Mouse (Mus musculus): ENCODE results near the gene Slc39a11. TPM values are rescaled to one million over a fixed set of nuclear protein-coding genes. Genes with fewer than 3 reads are reported as not detected.

Gene Slc39a11
- polyA plus RNA-seq, 1 experiment = 6.5 TPM

GRCm38 (mm10) chr11:113363739-113364138 lies 286.1 kb downstream of the Slc39a11 start:
- no peaks in the 10 kb centered on the region for H3K4me1 ChIP-seq (ENCODE audit: control insufficient read depth, insufficient read depth, insufficient read length, low read length)
- no peak overlapping the region for H3K27ac ChIP-seq (replicated peaks; ENCODE audit: low read depth, low read length)
- H3K4me3 ChIP-seq (ENCODE audit: insufficient read depth, low read depth, low read length) = no peak overlapping the region

GRCm38 (mm10) chr11:113362617-113363016 lies 287.3 kb downstream of the Slc39a11 start:
- H3K27ac ChIP-seq (replicated peaks; ENCODE audit: low read depth, low read length) = no peak overlapping the region
- H3K4me1 ChIP-seq (ENCODE audit: control insufficient read depth, insufficient read depth, insufficient read length, low read length) = no peaks in the 10 kb centered on the region
- no peak overlapping the region for H3K4me3 ChIP-seq (ENCODE audit: insufficient read depth, low read depth, low read length)

GRCm38 (mm10) chr11:113360049-113360835 lies 289.6 kb downstream of the Slc39a11 start:
- no peak overlapping the region for H3K27ac ChIP-seq (replicated peaks; ENCODE audit: low read depth, low read length)
- H3K4me1 ChIP-seq (ENCODE audit: control insufficient read depth, insufficient read depth, insufficient read length, low read length) = no peaks in the 10 kb centered on the region
- no peak overlapping the region for H3K4me3 ChIP-seq (ENCODE audit: insufficient read depth, low read depth, low read length)

- Histone ChIP-seq H3K4me3 (ENCODE audit: insufficient read depth, low read depth, low read length) (no peak overlapping the region), H3K4me1 (ENCODE audit: control insufficient read depth, insufficient read depth, insufficient read length, low read length) (no peaks in the 10 kb centered on the region), H3K27ac (replicated peaks; ENCODE audit: low read depth, low read length) (no peak overlapping the region)
Observed at GRCm38 (mm10) chr11:113355932-113356331, 293.9 kb downstream of the Slc39a11 start.

GRCm38 (mm10) chr11:113352085-113352815 lies 297.6 kb downstream of the Slc39a11 start:
- Histone ChIP-seq H3K27ac (replicated peaks; ENCODE audit: low read depth, low read length) (no peak overlapping the region), H3K4me3 (ENCODE audit: insufficient read depth, low read depth, low read length) (no peak overlapping the region), H3K4me1 (ENCODE audit: control insufficient read depth, insufficient read depth, insufficient read length, low read length) (no peaks in the 10 kb centered on the region)

- Histone ChIP-seq H3K4me1 (ENCODE audit: control insufficient read depth, insufficient read depth, insufficient read length, low read length) (no peaks in the 10 kb centered on the region), H3K27ac (replicated peaks; ENCODE audit: low read depth, low read length) (no peak overlapping the region), H3K4me3 (ENCODE audit: insufficient read depth, low read depth, low read length) (no peak overlapping the region)
Observed at GRCm38 (mm10) chr11:113350583-113350982, 299.3 kb downstream of the Slc39a11 start.

- no peaks in the 10 kb centered on the region for H3K4me1 ChIP-seq (ENCODE audit: control insufficient read depth, insufficient read depth, insufficient read length, low read length)
- H3K27ac ChIP-seq (replicated peaks; ENCODE audit: low read depth, low read length) = no peak overlapping the region
- no peak overlapping the region for H3K4me3 ChIP-seq (ENCODE audit: insufficient read depth, low read depth, low read length)
Observed at GRCm38 (mm10) chr11:113346895-113347514, 302.9 kb downstream of the Slc39a11 start.

GRCm38 (mm10) chr11:113339770-113340169 lies 310.1 kb downstream of the Slc39a11 start:
- H3K27ac ChIP-seq (replicated peaks; ENCODE audit: low read depth, low read length) = no peak overlapping the region
- no peaks in the 10 kb centered on the region for H3K4me1 ChIP-seq (ENCODE audit: control insufficient read depth, insufficient read depth, insufficient read length, low read length)
- H3K4me3 ChIP-seq (ENCODE audit: insufficient read depth, low read depth, low read length) = no peak overlapping the region

- Histone ChIP-seq H3K4me3 (ENCODE audit: insufficient read depth, low read depth, low read length) (no peak overlapping the region), H3K27ac (replicated peaks; ENCODE audit: low read depth, low read length) (no peak overlapping the region), H3K4me1 (ENCODE audit: control insufficient read depth, insufficient read depth, insufficient read length, low read length) (0 out of 2 replicates have a peak, but pooled peaks cover 2% of the 10 kb centered on the region)
Observed at GRCm38 (mm10) chr11:113338581-113338980, 311.3 kb downstream of the Slc39a11 start.

- Histone ChIP-seq H3K4me1 (ENCODE audit: control insufficient read depth, insufficient read depth, insufficient read length, low read length) (0 out of 2 replicates have a peak, but pooled peaks cover 2% of the 10 kb centered on the region), H3K27ac (replicated peaks; ENCODE audit: low read depth, low read length) (no peak overlapping the region), H3K4me3 (ENCODE audit: insufficient read depth, low read depth, low read length) (no peak overlapping the region)
Observed at GRCm38 (mm10) chr11:113335706-113336105, 314.2 kb downstream of the Slc39a11 start.

- Histone ChIP-seq H3K4me3 (ENCODE audit: insufficient read depth, low read depth, low read length) (no peak overlapping the region), H3K4me1 (ENCODE audit: control insufficient read depth, insufficient read depth, insufficient read length, low read length) (0 out of 2 replicates have a peak, but pooled peaks cover 2% of the 10 kb centered on the region), H3K27ac (replicated peaks; ENCODE audit: low read depth, low read length) (no peak overlapping the region)
Observed at GRCm38 (mm10) chr11:113334444-113334881, 315.4 kb downstream of the Slc39a11 start.

GRCm38 (mm10) chr11:113333535-113333934 lies 316.3 kb downstream of the Slc39a11 start:
- Histone ChIP-seq H3K4me3 (ENCODE audit: insufficient read depth, low read depth, low read length) (no peak overlapping the region), H3K27ac (replicated peaks; ENCODE audit: low read depth, low read length) (no peak overlapping the region), H3K4me1 (ENCODE audit: control insufficient read depth, insufficient read depth, insufficient read length, low read length) (0 out of 2 replicates have a peak, but pooled peaks cover 2% of the 10 kb centered on the region)

- H3K4me3 ChIP-seq (ENCODE audit: insufficient read depth, low read depth, low read length) = no peak overlapping the region
- H3K4me1 ChIP-seq (ENCODE audit: control insufficient read depth, insufficient read depth, insufficient read length, low read length) = 0 out of 2 replicates have a peak, but pooled peaks cover 2% of the 10 kb centered on the region
Observed at GRCm38 (mm10) chr11:113330061-113330591, 319.8 kb downstream of the Slc39a11 start.

GRCm38 (mm10) chr11:113327499-113328062 lies 322.3 kb downstream of the Slc39a11 start:
- Histone ChIP-seq H3K4me3 (ENCODE audit: insufficient read depth, low read depth, low read length) (no peak overlapping the region), H3K27ac (replicated peaks; ENCODE audit: low read depth, low read length) (no peak overlapping the region), H3K4me1 (ENCODE audit: control insufficient read depth, insufficient read depth, insufficient read length, low read length) (no peaks in the 10 kb centered on the region)

More at GRCm38 (mm10) chr11:113330061-113330591, 319.8 kb downstream of the Slc39a11 start:
- no peak overlapping the region for H3K27ac ChIP-seq (replicated peaks; ENCODE audit: low read depth, low read length)

All from brown adipose tissue, adult 24 weeks (tissue).